Mouse (Mus musculus): Measurements from ENCODE around the gene Slc1a2. TPM values are rescaled to one million over a fixed set of nuclear protein-coding genes. Genes with fewer than 3 reads are reported as not detected.

Gene Slc1a2
- total and polyA plus RNA-seq, 3 experiments: 1.3 to 1.6 (median 1.3) TPM

DNA sequence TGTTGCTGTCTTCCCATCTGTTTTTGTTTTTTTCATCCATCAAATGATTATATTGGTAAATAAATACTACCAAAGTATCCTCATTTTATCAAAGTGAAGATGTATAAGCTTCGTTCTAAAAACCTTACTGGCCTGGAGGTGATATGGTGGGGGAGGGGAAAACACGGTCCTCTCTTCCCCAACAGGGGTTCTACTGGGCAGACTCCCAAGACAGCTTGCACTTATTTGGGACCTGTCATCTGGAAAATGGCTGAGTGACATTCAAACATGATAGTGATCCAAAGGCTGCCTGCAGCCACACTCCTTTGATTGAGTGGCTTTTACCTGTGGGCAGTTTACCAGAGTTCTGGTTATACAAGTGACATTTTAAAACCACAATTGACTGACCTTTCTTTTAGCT lies 76.6 kb downstream of the Slc1a2 start:
- no peak overlapping the region for H3K4me3 ChIP-seq (replicated peaks in 1 of 3; ENCODE audit: low read depth in 2 of 3, low read length in 2 of 3, poor library complexity in 1 of 3)
- H3K36me3 ChIP-seq (replicated peaks in 1 of 2; ENCODE audit: control insufficient read depth in 1 of 2, insufficient read depth in 1 of 2, low read length in 1 of 2): no peaks in the 10 kb centered on the region
- dilution Hi-C loops (cut with MboI; ENCODE audit: extremely low pct_ligation_motif_present, extremely low pct_unique_long_range_greater_than_20kb, low sequenced_read_pairs): no loop called here
- H3K4me2 ChIP-seq (ENCODE audit: insufficient read depth, low read depth, poor library complexity, severe bottlenecking): no peak overlapping the region
- no peaks in the 10 kb centered on the region for H3K79me2 ChIP-seq (replicated peaks; ENCODE audit: control insufficient read depth, extremely low read depth, insufficient read depth, poor library complexity, severe bottlenecking)
- no peak for DNase-seq (ENCODE audit: extremely low read depth)
- H3K27me3 ChIP-seq (replicated peaks): no peaks in the 10 kb centered on the region
- TF ChIP-seq MAFK (IDR thresholded peaks at IDR 0.05; ENCODE audit: insufficient replicate concordance, low read length) (no peak), ELF1 (IDR thresholded peaks at IDR 0.05; ENCODE audit: low read depth, low read length) (no peak), CHD2 (IDR thresholded peaks at IDR 0.05; ENCODE audit: low read length) (no peak), E2F4 (IDR thresholded peaks at IDR 0.05; ENCODE audit: insufficient replicate concordance, low read depth, low read length) (no peak), EP300 (IDR thresholded peaks at IDR 0.05; ENCODE audit: low read length) (no peak), TBP (conservative IDR thresholded peaks at IDR 0.05; ENCODE audit: low read depth, low read length) (no peak), ZKSCAN1 (IDR thresholded peaks at IDR 0.05; ENCODE audit: borderline replicate concordance, low read depth, low read length) (no peak), BHLHE40 (IDR thresholded peaks at IDR 0.05; ENCODE audit: low read depth, low read length) (no peak), USF2 (conservative IDR thresholded peaks at IDR 0.05; ENCODE audit: low read depth, low read length) (no peak), NELFE (IDR thresholded peaks at IDR 0.05; ENCODE audit: low read depth, low read length) (no peak), IRF4 (IDR thresholded peaks at IDR 0.05; ENCODE audit: low read depth, low read length) (no peak), MYC (IDR thresholded peaks at IDR 0.05; ENCODE audit: low read depth, low read length) (no peak), JUN (IDR thresholded peaks at IDR 0.05; ENCODE audit: insufficient read depth, low read depth, low read length) (no peak), RCOR1 (conservative IDR thresholded peaks at IDR 0.05; ENCODE audit: low read depth, low read length) (no peak), POLR2A (IDR thresholded peaks at IDR 0.05; ENCODE audit: low read depth, low read length) (no peak), CHD1 (IDR thresholded peaks at IDR 0.05; ENCODE audit: low read depth, low read length) (no peak)
- in situ Hi-C loops (cut with MboI; ENCODE audit: low pct_ligation_motif_present, low pct_unique_long_range_greater_than_20kb, low sequenced_read_pairs): loop anchor here (5.0 kb wide), 1 partner anchor 33 kb away; no protein-coding TSS in a partner anchor
- no peak overlapping the region for H3K9ac ChIP-seq (ENCODE audit: insufficient read depth, low read depth)
- peaks cover 47 to 87% of the 10 kb centered on the region in 2 experiments for H3K4me1 ChIP-seq (ENCODE audit: control insufficient read depth in 1 of 2, insufficient read depth in 2 of 2)
- H3K9me3 ChIP-seq (replicated peaks; ENCODE audit: low read length): no peaks in the 10 kb centered on the region
- no peak overlapping the region for H3K27ac ChIP-seq (ENCODE audit: insufficient read depth, low read depth)

DNA sequence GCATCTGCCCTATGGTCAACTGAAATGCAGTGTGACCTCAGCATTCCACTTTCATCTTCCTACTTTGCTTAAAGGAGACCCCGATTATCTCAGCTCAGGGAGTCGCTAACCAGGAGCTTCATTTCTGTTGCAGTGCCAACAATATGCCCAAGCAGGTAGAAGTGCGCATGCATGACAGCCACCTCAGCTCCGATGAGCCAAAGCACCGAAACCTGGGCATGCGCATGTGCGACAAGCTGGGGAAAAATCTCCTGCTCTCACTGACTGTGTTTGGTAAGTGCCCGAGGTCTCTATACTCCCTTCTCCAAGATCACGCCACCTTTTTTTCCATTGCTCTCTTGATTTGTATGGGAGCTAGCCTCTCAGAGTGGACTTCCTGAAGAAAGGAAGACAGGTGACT lies 77.4 kb downstream of the Slc1a2 start:
- H3K27ac ChIP-seq (ENCODE audit: insufficient read depth, low read depth): peak overlapping the region; percentile 94
- peak overlapping the region; percentile 37; the same call in 1 of the 2 replicates for H3K4me2 ChIP-seq (ENCODE audit: insufficient read depth, low read depth, poor library complexity, severe bottlenecking)
- H3K9me3 ChIP-seq (replicated peaks; ENCODE audit: low read length): no peaks in the 10 kb centered on the region
- H3K9ac ChIP-seq (ENCODE audit: insufficient read depth, low read depth): peak overlapping the region; percentile 63; the same call in 1 of the 2 replicates
- no peaks in the 10 kb centered on the region for H3K79me2 ChIP-seq (replicated peaks; ENCODE audit: control insufficient read depth, extremely low read depth, insufficient read depth, poor library complexity, severe bottlenecking)
- TF ChIP-seq MAX (IDR thresholded peaks at IDR 0.05; ENCODE audit: low read length) (0 out of 2 replicates have a peak, but pooled peaks have one; percentile 39), USF2 (conservative IDR thresholded peaks at IDR 0.05; ENCODE audit: low read depth, low read length) (no peak), SIN3A (IDR thresholded peaks at IDR 0.05; ENCODE audit: low read length) (peak; percentile 43; the same call in 1 of the 2 replicates), JUN (IDR thresholded peaks at IDR 0.05; ENCODE audit: insufficient read depth, low read depth, low read length) (no peak), ZNF384 (IDR thresholded peaks at IDR 0.05; ENCODE audit: low read depth, low read length) (no peak), MXI1 (IDR thresholded peaks at IDR 0.05; ENCODE audit: low read depth, low read length) (0 out of 2 replicates have a peak, but pooled peaks have one; percentile 28), IRF4 (IDR thresholded peaks at IDR 0.05; ENCODE audit: low read depth, low read length) (0 out of 2 replicates have a peak, but pooled peaks have one; percentile 18), MYC (IDR thresholded peaks at IDR 0.05; ENCODE audit: low read depth, low read length) (0 out of 2 replicates have a peak, but pooled peaks have one; percentile 26), ELF1 (IDR thresholded peaks at IDR 0.05; ENCODE audit: low read depth, low read length) (no peak), JUND (conservative IDR thresholded peaks at IDR 0.05; ENCODE audit: low read depth, low read length) (no peak), EP300 (IDR thresholded peaks at IDR 0.05; ENCODE audit: low read length) (no peak), ZMIZ1 (IDR thresholded peaks at IDR 0.05; ENCODE audit: low read depth, low read length) (no peak), HCFC1 (IDR thresholded peaks at IDR 0.05; ENCODE audit: low read depth, low read length) (no peak), NELFE (IDR thresholded peaks at IDR 0.05; ENCODE audit: low read depth, low read length) (no peak), NRF1 (IDR thresholded peaks at IDR 0.05; ENCODE audit: low read depth, low read length) (peak; percentile 90)
- no peaks in the 10 kb centered on the region for H3K36me3 ChIP-seq (replicated peaks in 1 of 2; ENCODE audit: control insufficient read depth in 1 of 2, insufficient read depth in 1 of 2, low read length in 1 of 2)
- no peaks in the 10 kb centered on the region for H3K27me3 ChIP-seq (replicated peaks)
- no peak for DNase-seq (ENCODE audit: extremely low read depth)
- H3K4me3 ChIP-seq (replicated peaks in 1 of 3; ENCODE audit: low read depth in 2 of 3, low read length in 2 of 3, poor library complexity in 1 of 3): peak overlapping the region in 1 of 3 experiments; percentile 6
- in situ Hi-C loops (cut with MboI; ENCODE audit: low pct_ligation_motif_present, low pct_unique_long_range_greater_than_20kb, low sequenced_read_pairs) (loop anchor here (5.0 kb wide), 1 partner anchor 34 kb away; no protein-coding TSS in a partner anchor), dilution Hi-C loops (cut with MboI; ENCODE audit: extremely low pct_ligation_motif_present, extremely low pct_unique_long_range_greater_than_20kb, low sequenced_read_pairs) (no loop called here)
- H3K4me1 ChIP-seq (ENCODE audit: control insufficient read depth in 1 of 2, insufficient read depth in 2 of 2): peaks cover 45 to 85% of the 10 kb centered on the region in 2 experiments
